Mouse (Mus musculus): ENCODE data around the gene Mapk3. TPM values are rescaled to one million over a fixed set of nuclear protein-coding genes. Genes with fewer than 3 reads are reported as not detected.
A peak's percentile ranks its signal among the peaks of the same experiment; 100 is the strongest.

The Mapk3 gene
- total and polyA plus RNA-seq, 2 experiments from 2014 or later: 120 to 145 TPM

DNA sequence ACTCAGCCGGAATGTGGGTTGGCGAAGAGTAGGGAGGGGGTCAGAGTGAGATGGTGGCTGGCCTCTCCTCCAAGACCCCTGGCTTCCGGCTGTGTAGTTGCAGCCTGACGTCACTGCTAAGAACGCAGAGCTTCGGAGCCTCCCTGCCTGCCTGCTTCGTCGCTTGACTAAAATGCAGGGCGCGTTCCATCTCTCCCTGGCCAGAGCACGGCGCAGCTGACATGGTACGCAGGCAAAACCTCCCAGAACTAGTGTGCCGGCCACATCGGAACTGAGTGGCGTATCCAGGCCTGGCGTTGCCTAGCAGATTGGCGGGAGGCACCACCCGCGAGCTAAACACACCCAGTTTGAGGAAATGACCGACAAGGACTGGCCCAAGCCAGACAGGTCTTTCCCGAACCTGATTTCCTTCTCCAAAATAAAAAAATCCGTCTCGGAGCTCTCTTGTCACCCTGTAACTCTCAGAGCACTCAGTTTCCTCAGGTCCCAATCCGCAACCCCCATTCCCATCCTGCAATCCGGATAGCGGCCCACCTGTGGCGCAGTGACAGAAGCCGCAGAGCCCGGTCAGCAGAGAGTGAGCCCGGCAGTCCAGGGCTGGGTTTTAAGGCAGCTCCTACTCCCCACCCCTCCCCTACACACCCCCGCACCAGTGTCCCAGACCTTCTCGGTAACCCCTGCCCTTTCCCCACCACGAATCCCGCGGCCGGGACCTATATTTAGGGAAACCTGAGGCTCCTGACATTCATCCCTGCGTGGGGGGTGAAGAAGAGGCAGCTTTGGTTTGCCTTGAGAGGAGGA, 40.3 kb downstream of the Mapk3 start:
- Histone ChIP-seq H3K27me3 (ENCODE audit: insufficient read depth, low read length) (no peaks in the 10 kb centered on the region), H3K4me1 (ENCODE audit: insufficient read depth, low read length) (peaks cover 12% of the 10 kb centered on the region), H3K36me3 (ENCODE audit: insufficient read depth, low read length) (peaks cover 15% of the 10 kb centered on the region; the same call in 1 of the 2 replicates), H3K9ac (replicated peaks; ENCODE audit: low read length, poor library complexity, severe bottlenecking) (peak overlapping the region; percentile 74), H3K9me3 (ENCODE audit: low read length) (no peaks in the 10 kb centered on the region), H3K4me3 (ENCODE audit: low read depth, low read length) (peak overlapping the region; percentile 82), H3K4me2 (ENCODE audit: low read depth, low read length, poor library complexity, severe bottlenecking) (peak overlapping the region; percentile 87), H3K27ac (ENCODE audit: low read depth, low read length) (peak overlapping the region; percentile 92)
- under 1% methylated on average over 37 of the region's 38 CpGs for WGBS
- peak; percentile 92 for ATAC-seq (ENCODE audit: low FRiP score)
- peak; percentile 61 for TF ChIP-seq CTCF (IDR thresholded peaks at IDR 0.05)
- DNase-seq (ENCODE audit: low spot score): peak; percentile 96

DNA sequence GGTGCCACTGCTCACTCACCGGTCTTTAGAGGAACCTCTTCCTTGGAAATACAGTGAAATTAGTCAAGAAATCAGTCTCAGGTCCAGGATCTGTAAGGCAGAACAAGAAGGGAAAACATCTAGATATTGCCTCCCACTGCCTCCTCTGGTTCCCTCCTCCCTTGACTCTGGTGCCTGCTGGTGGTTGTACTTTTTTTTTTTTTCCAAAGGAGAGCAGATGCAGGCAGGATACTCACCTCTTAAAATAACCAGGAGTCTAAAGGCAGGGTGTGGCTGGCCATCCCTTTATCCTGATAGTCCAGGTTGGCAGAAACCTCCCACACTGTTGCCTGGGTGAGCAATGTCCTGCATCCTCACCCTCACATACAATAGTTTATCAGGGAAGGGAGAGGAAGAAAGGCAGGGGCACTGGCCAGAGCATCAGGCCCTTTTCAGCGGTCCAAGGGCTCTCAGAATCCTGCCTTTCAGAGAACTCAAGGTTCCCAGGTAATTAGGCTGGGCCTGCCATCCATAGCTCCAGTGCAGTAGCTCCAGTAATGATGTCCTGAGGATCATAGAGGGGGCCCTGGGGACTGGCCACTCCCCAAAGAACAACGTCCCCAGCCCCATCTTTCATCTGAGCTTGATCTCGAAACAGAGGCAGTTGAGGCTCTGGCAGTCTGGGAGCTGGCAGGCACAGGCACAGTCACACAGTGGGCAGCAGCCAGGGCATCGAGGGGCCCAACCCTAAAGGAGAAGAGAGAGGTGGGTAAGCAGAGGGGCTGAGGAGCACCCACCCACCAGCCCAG, 41.1 kb downstream of the Mapk3 start:
- DNase-seq (ENCODE audit: low spot score) (no peak), ATAC-seq (ENCODE audit: low FRiP score) (no peak)
- Histone ChIP-seq H3K36me3 (ENCODE audit: insufficient read depth, low read length) (peaks cover 9% of the 10 kb centered on the region; the same call in 1 of the 2 replicates), H3K4me3 (ENCODE audit: low read depth, low read length) (peak overlapping the region; percentile 82), H3K4me2 (ENCODE audit: low read depth, low read length, poor library complexity, severe bottlenecking) (peak overlapping the region; percentile 87), H3K4me1 (ENCODE audit: insufficient read depth, low read length) (peaks cover 12% of the 10 kb centered on the region), H3K9me3 (ENCODE audit: low read length) (no peaks in the 10 kb centered on the region), H3K27me3 (ENCODE audit: insufficient read depth, low read length) (no peaks in the 10 kb centered on the region), H3K27ac (ENCODE audit: low read depth, low read length) (peak overlapping the region; percentile 92), H3K9ac (replicated peaks; ENCODE audit: low read length, poor library complexity, severe bottlenecking) (peak overlapping the region; percentile 74)
- no peak for TF ChIP-seq CTCF (IDR thresholded peaks at IDR 0.05)
- WGBS: 52% methylated on average over 5 of the region's 5 CpGs

GRCm38 (mm10) chr7:126801057-126801422, 41.6 kb downstream of the Mapk3 start:
- Histone ChIP-seq H3K27ac (ENCODE audit: low read depth, low read length) (no peak overlapping the region), H3K4me1 (ENCODE audit: insufficient read depth, low read length) (peaks cover 12% of the 10 kb centered on the region), H3K9me3 (ENCODE audit: low read length) (no peaks in the 10 kb centered on the region), H3K9ac (replicated peaks; ENCODE audit: low read length, poor library complexity, severe bottlenecking) (0 out of 2 replicates have a peak overlapping the region, but pooled peaks have one; percentile 74), H3K27me3 (ENCODE audit: insufficient read depth, low read length) (no peaks in the 10 kb centered on the region), H3K4me2 (ENCODE audit: low read depth, low read length, poor library complexity, severe bottlenecking) (no peak overlapping the region), H3K4me3 (ENCODE audit: low read depth, low read length) (no peak overlapping the region), H3K36me3 (ENCODE audit: insufficient read depth, low read length) (peaks cover 6% of the 10 kb centered on the region; the same call in 1 of the 2 replicates)
- WGBS: 97% methylated on average over 16 of the region's 16 CpGs
- no peak for TF ChIP-seq CTCF (IDR thresholded peaks at IDR 0.05)
- no peak for DNase-seq (ENCODE audit: low spot score)
- ATAC-seq (ENCODE audit: low FRiP score): no peak

DNA sequence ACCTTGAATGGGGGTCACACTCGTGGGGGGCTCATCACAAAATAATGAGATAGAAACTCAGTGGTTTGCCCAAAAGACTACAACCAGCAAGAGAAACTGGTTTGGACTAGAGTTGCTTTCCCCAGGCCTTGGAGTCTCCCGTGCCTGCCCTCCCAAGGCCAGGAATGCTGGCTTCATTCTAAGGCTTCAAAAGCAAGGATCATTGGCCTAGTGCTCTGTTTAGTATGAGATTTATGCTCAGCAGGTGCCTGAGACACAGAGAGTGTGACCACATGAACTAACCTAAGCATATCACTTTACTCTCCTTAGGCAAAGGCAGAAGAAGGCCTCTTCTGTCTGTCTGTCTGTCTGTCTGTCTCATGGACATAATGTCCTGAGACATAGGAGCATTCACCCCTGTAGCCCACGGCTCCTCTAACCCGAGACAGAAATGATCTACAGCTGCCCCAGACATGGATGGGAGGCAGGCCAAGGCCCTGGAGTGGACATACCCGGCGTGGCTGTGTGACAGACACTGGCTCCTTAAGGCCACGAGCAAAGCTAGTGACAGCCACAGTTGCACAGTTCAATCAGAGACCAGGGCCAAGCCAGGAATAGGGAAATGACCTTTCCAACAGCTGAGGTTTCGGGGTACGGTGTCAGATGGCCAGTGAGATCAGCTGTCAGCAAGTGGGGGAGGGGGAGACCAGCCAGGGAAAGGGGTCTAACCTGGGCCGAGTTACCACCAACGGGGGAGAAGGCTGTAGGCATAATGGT, 42.9 kb downstream of the Mapk3 start:
- Histone ChIP-seq H3K9me3 (ENCODE audit: low read length) (no peaks in the 10 kb centered on the region), H3K27me3 (ENCODE audit: insufficient read depth, low read length) (no peaks in the 10 kb centered on the region), H3K4me3 (ENCODE audit: low read depth, low read length) (no peak overlapping the region), H3K4me1 (ENCODE audit: insufficient read depth, low read length) (peaks cover 12% of the 10 kb centered on the region), H3K4me2 (ENCODE audit: low read depth, low read length, poor library complexity, severe bottlenecking) (no peak overlapping the region), H3K27ac (ENCODE audit: low read depth, low read length) (no peak overlapping the region), H3K36me3 (ENCODE audit: insufficient read depth, low read length) (peaks cover 4% of the 10 kb centered on the region; the same call in 1 of the 2 replicates), H3K9ac (replicated peaks; ENCODE audit: low read length, poor library complexity, severe bottlenecking) (no peak overlapping the region)
- 89% methylated on average over 11 of the region's 11 CpGs for WGBS
- ATAC-seq (ENCODE audit: low FRiP score) (no peak), DNase-seq (ENCODE audit: low spot score) (no peak)
- no peak for TF ChIP-seq CTCF (IDR thresholded peaks at IDR 0.05)

- no peak overlapping the region for H3K27ac ChIP-seq (ENCODE audit: low read depth, low read length)
- no peak overlapping the region for H3K4me2 ChIP-seq (ENCODE audit: low read depth, low read length, poor library complexity, severe bottlenecking)
Observed at GRCm38 (mm10) chr7:126803181-126803580, 43.8 kb downstream of the Mapk3 start.

More at GRCm38 (mm10) chr7:126803181-126803580, 43.8 kb downstream of the Mapk3 start:
- H3K4me1 ChIP-seq (ENCODE audit: insufficient read depth, low read length): peaks cover 13% of the 10 kb centered on the region
- no peak for DNase-seq (ENCODE audit: low spot score)
- H3K9me3 ChIP-seq (ENCODE audit: low read length): no peaks in the 10 kb centered on the region
- TF ChIP-seq CTCF (IDR thresholded peaks at IDR 0.05): no peak
- peaks cover 4% of the 10 kb centered on the region; the same call in 1 of the 2 replicates for H3K36me3 ChIP-seq (ENCODE audit: insufficient read depth, low read length)
- no peaks in the 10 kb centered on the region for H3K27me3 ChIP-seq (ENCODE audit: insufficient read depth, low read length)
- no peak overlapping the region for H3K4me3 ChIP-seq (ENCODE audit: low read depth, low read length)
- ATAC-seq (ENCODE audit: low FRiP score): no peak
- no peak overlapping the region for H3K9ac ChIP-seq (replicated peaks; ENCODE audit: low read length, poor library complexity, severe bottlenecking)
- 93% methylated on average over 6 of the region's 6 CpGs for WGBS

Data from midbrain, postnatal 0 days (tissue).